Mouse (Mus musculus) cerebellum, postnatal 36 days (tissue): Measurements from ENCODE around the gene Rab4b.

Experiments used
- DNase-seq, 2 experiments: peaks; one replicate each; pipeline ENCODE4 v3.0.0; 2021 to 2022; ENCODE audit warnings: mixed read lengths in 2 of 2

Gene Rab4b

GRCm38 (mm10) chr7:27178324-27179216 is at the start of gene Rab4b:
Rab4b (minus strand) TSS chr7:27178896.
- peak; percentile 99 for DNase-seq

- DNase-seq, result peak; percentile 85 to 86
Measured at GRCm38 (mm10) chr7:27228281-27228821, 49.7 kb upstream of the Rab4b start, which contains the start of gene Itpkc. Itpkc (minus strand) TSS chr7:27228661.

GRCm38 (mm10) chr7:27227676-27228075 is 49.0 kb upstream of the Rab4b start:
- DNase-seq, result peak; percentile 42 to 66

- no peak for DNase-seq
Measured at GRCm38 (mm10) chr7:27227276-27227675, 48.6 kb upstream of the Rab4b start.

GRCm38 (mm10) chr7:27224877-27225575 is 46.3 kb upstream of the Rab4b start:
- no peak for DNase-seq

- no peak for DNase-seq
Measured at GRCm38 (mm10) chr7:27222538-27222937, 43.8 kb upstream of the Rab4b start.

- no peak for DNase-seq
Measured at GRCm38 (mm10) chr7:27221939-27222338, 43.2 kb upstream of the Rab4b start.

GRCm38 (mm10) chr7:27219937-27220336 is 41.2 kb upstream of the Rab4b start:
- no peak for DNase-seq

GRCm38 (mm10) chr7:27218586-27218985 is 39.9 kb upstream of the Rab4b start:
- peak; percentile 66 to 68 for DNase-seq

- DNase-seq, result no peak
Measured at GRCm38 (mm10) chr7:27212626-27213025, 33.9 kb upstream of the Rab4b start.

- DNase-seq, result peak; percentile 52 to 54
Measured at GRCm38 (mm10) chr7:27203730-27204449, 25.2 kb upstream of the Rab4b start.

- no peak for DNase-seq
Measured at GRCm38 (mm10) chr7:27198779-27199178, 20.1 kb upstream of the Rab4b start.

- no peak for DNase-seq
Measured at GRCm38 (mm10) chr7:27198355-27198754, 19.7 kb upstream of the Rab4b start.

GRCm38 (mm10) chr7:27197634-27198033 is 18.9 kb upstream of the Rab4b start:
- DNase-seq, result no peak

GRCm38 (mm10) chr7:27197136-27197535 is 18.4 kb upstream of the Rab4b start:
- no peak for DNase-seq

- DNase-seq, result peak; percentile 92 to 95
Measured at GRCm38 (mm10) chr7:27195681-27196611, 17.2 kb upstream of the Rab4b start, which contains the start of the genes BC024978 and Snrpa. BC024978 (plus strand) TSS chr7:27195781. Snrpa (minus strand) TSS chr7:27196271.

GRCm38 (mm10) chr7:27193731-27194130 is 15.0 kb upstream of the Rab4b start:
- DNase-seq, result no peak

- DNase-seq, result no peak
Measured at GRCm38 (mm10) chr7:27192434-27192833, 13.7 kb upstream of the Rab4b start.

GRCm38 (mm10) chr7:27189271-27189931 is 10.7 kb upstream of the Rab4b start:
- DNase-seq, result no peak

GRCm38 (mm10) chr7:27185986-27186385 is 7.3 kb upstream of the Rab4b start:
- no peak for DNase-seq

GRCm38 (mm10) chr7:27184964-27185363 is 6.3 kb upstream of the Rab4b start:
- no peak for DNase-seq
